Mouse (Mus musculus) forebrain, postnatal 0 days (tissue): ENCODE results near the gene Tpm3. TPM values are rescaled to one million over a fixed set of nuclear protein-coding genes. Genes with fewer than 3 reads are reported as not detected.
A peak's percentile ranks its signal among the peaks of the same experiment; 100 is the strongest.
"Not testable (repeated sequence)": the region's sequence is repeated elsewhere in the genome, so short reads cannot be mapped to it uniquely, and the experiment has no call there.

Experiments used
- ATAC-seq: fragments of 200-750 bp; cut with Nextera tagmentation; 2 replicates; pipeline ENCODE4 v1.8.0; 2017; ENCODE audit warnings: mild to moderate bottlenecking, moderate library complexity
- DNase-seq: peaks from one replicate; pipeline ENCODE4 v3.0.0-alpha.2; 2015
- H3K27ac ChIP-seq: fragments of 300-500 bp; sonication (generic); 2 replicates; pipeline ENCODE4 v1.5.1; 2014; ENCODE audit warnings: low read depth, mild to moderate bottlenecking, antibody characterized with exemption, low read length, moderate library complexity, mixed read lengths
- H3K27me3 ChIP-seq: fragments of 300-500 bp; sonication (generic); 2 replicates; pipeline ENCODE4 v1.6.1; 2014; ENCODE audit warnings: mild to moderate bottlenecking, low read length, mixed read lengths; ENCODE audit not compliant: insufficient read depth
- H3K36me3 ChIP-seq: fragments of 300-500 bp; sonication (generic); 2 replicates; pipeline ENCODE4 v1.6.1; 2014; ENCODE audit warnings: mild to moderate bottlenecking, moderate library complexity; ENCODE audit not compliant: insufficient read depth
- H3K4me1 ChIP-seq: fragments of 300-500 bp; sonication (generic); 2 replicates; pipeline ENCODE4 v1.6.1; 2014; ENCODE audit warnings: antibody characterized with exemption; ENCODE audit not compliant: insufficient read depth
- H3K4me2 ChIP-seq: fragments of 300-500 bp; sonication (generic); 2 replicates; pipeline ENCODE4 v1.6.1; 2014; ENCODE audit warnings: low read depth, mild to moderate bottlenecking, moderate library complexity
- H3K4me3 ChIP-seq: fragments of 300-500 bp; sonication (generic); 2 replicates; pipeline ENCODE4 v1.5.1; 2014; ENCODE audit warnings: low read depth, low read length, mixed read lengths
- H3K9ac ChIP-seq: fragments of 300-500 bp; sonication (generic); 2 replicates; pipeline ENCODE4 v1.6.1; 2014; ENCODE audit warnings: mild to moderate bottlenecking
- H3K9me3 ChIP-seq: fragments of 300-500 bp; sonication (generic); 2 replicates; pipeline ENCODE4 v1.6.1; 2016; ENCODE audit warnings: low read length
- CTCF ChIP-seq: sonication (generic); IDR thresholded peaks from 2 replicates; pipeline ENCODE4 v1.5.1; 2016; ENCODE audit warnings: antibody characterized with exemption, control low read depth, low read depth
- WGBS: fragments of 180-500 bp; shearing (Covaris S2); extraction: QIAGEN DNeasy Blood & Tissue Kit; methylation state at CpG from one replicate; pipeline ENCODE4 v1.1.7; 2014; 5-methylcytosine and 5-hydroxymethylcytosine counted together
- polyA plus RNA-seq: library from polyadenylated mRNA; unstranded; fragments of >200 nt; fragmentation: Nextera tagmentation; extraction: Ambion mirVana; gene quantifications from 2 replicates; pipeline ENCODE4 v1.2.1, GENCODE M21; 2015
- total RNA-seq: library from RNA; depleted of rRNA; stranded (reverse); fragments of >200 nt; gene quantifications from 2 replicates; pipeline ENCODE4 v1.2.3, GENCODE M21; 2014

The Tpm3 gene
- total and polyA plus RNA-seq, 2 experiments from 2014 or later: 316 to 440 TPM

GRCm38 (mm10) chr3:90115526-90115925 lies 43.1 kb downstream of the Tpm3 start:
- no peaks in the 10 kb centered on the region for H3K4me1 ChIP-seq
- no peaks in the 10 kb centered on the region for H3K9me3 ChIP-seq
- no peak for ATAC-seq
- no peak for DNase-seq
- H3K4me3 ChIP-seq: no peak overlapping the region
- TF ChIP-seq CTCF: no peak
- H3K9ac ChIP-seq: no peak overlapping the region
- WGBS: 88% methylated on average over 3 of the region's 3 CpGs
- H3K27me3 ChIP-seq: no peaks in the 10 kb centered on the region
- no peak overlapping the region for H3K27ac ChIP-seq
- no peak overlapping the region for H3K4me2 ChIP-seq
- no peaks in the 10 kb centered on the region for H3K36me3 ChIP-seq

GRCm38 (mm10) chr3:90118132-90118790 lies 45.8 kb downstream of the Tpm3 start:
- no peak overlapping the region for H3K4me2 ChIP-seq
- no peak for ATAC-seq
- H3K4me3 ChIP-seq: no peak overlapping the region
- peak; percentile 41 for DNase-seq
- WGBS: 87% methylated on average over 13 of the region's 13 CpGs
- no peak overlapping the region for H3K9ac ChIP-seq
- H3K27ac ChIP-seq: no peak overlapping the region
- H3K4me1 ChIP-seq: no peaks in the 10 kb centered on the region
- no peak for TF ChIP-seq CTCF
- H3K9me3 ChIP-seq: no peaks in the 10 kb centered on the region
- no peaks in the 10 kb centered on the region for H3K27me3 ChIP-seq
- H3K36me3 ChIP-seq: no peaks in the 10 kb centered on the region

- not testable (repeated sequence) for H3K27ac ChIP-seq, H3K36me3 ChIP-seq, H3K9me3 ChIP-seq, H3K27me3 ChIP-seq, H3K9ac ChIP-seq, DNase-seq, H3K4me3 ChIP-seq, ATAC-seq, H3K4me2 ChIP-seq, H3K4me1 ChIP-seq
- WGBS: 72% methylated on average over 5 of the region's 5 CpGs
Measured at GRCm38 (mm10) chr3:90122036-90122435, 49.6 kb downstream of the Tpm3 start.

GRCm38 (mm10) chr3:90125710-90126109 lies 53.3 kb downstream of the Tpm3 start:
- no peaks in the 10 kb centered on the region for H3K4me1 ChIP-seq
- H3K36me3 ChIP-seq: no peaks in the 10 kb centered on the region
- no peak for ATAC-seq

GRCm38 (mm10) chr3:90127881-90128280 lies 55.4 kb downstream of the Tpm3 start:
- no peaks in the 10 kb centered on the region for H3K4me1 ChIP-seq
- no peak overlapping the region for H3K4me3 ChIP-seq
- no peak for ATAC-seq
- no peak for TF ChIP-seq CTCF
- H3K36me3 ChIP-seq: no peaks in the 10 kb centered on the region
- no peak overlapping the region for H3K9ac ChIP-seq
- H3K27me3 ChIP-seq: no peaks in the 10 kb centered on the region
- no peak for DNase-seq
- no peaks in the 10 kb centered on the region for H3K9me3 ChIP-seq
- H3K27ac ChIP-seq: no peak overlapping the region
- 86% methylated on average over 6 of the region's 6 CpGs for WGBS
- no peak overlapping the region for H3K4me2 ChIP-seq

More at GRCm38 (mm10) chr3:90125710-90126109, 53.3 kb downstream of the Tpm3 start:
- Histone ChIP-seq H3K27me3 (no peaks in the 10 kb centered on the region), H3K9ac (no peak overlapping the region), H3K9me3 (no peaks in the 10 kb centered on the region), H3K4me2 (no peak overlapping the region), H3K27ac (no peak overlapping the region), H3K4me3 (no peak overlapping the region)
- no peak for DNase-seq
- TF ChIP-seq CTCF: no peak
- WGBS: 81% methylated on average over 5 of the region's 5 CpGs

GRCm38 (mm10) chr3:90132745-90133144 lies 60.3 kb downstream of the Tpm3 start:
- no peak for TF ChIP-seq CTCF
- H3K27ac ChIP-seq: no peak overlapping the region
- H3K9ac ChIP-seq: no peak overlapping the region
- no peak overlapping the region for H3K4me3 ChIP-seq
- no peak for DNase-seq
- H3K36me3 ChIP-seq: no peaks in the 10 kb centered on the region
- H3K27me3 ChIP-seq: no peaks in the 10 kb centered on the region
- 85% methylated on average over 3 of the region's 3 CpGs for WGBS
- no peaks in the 10 kb centered on the region for H3K9me3 ChIP-seq
- no peak overlapping the region for H3K4me2 ChIP-seq
- ATAC-seq: no peak
- no peaks in the 10 kb centered on the region for H3K4me1 ChIP-seq

GRCm38 (mm10) chr3:90133331-90133730 lies 60.9 kb downstream of the Tpm3 start:
- H3K9me3 ChIP-seq: no peaks in the 10 kb centered on the region

More at GRCm38 (mm10) chr3:90133331-90133730, 60.9 kb downstream of the Tpm3 start:
- WGBS: 96% methylated on average over 1 of the region's 1 CpGs
- Histone ChIP-seq H3K9ac (no peak overlapping the region), H3K4me1 (no peaks in the 10 kb centered on the region), H3K27me3 (no peaks in the 10 kb centered on the region), H3K27ac (no peak overlapping the region), H3K36me3 (no peaks in the 10 kb centered on the region), H3K4me3 (no peak overlapping the region), H3K4me2 (no peak overlapping the region)
- TF ChIP-seq CTCF: no peak
- ATAC-seq (no peak), DNase-seq (no peak)
